Mouse (Mus musculus) intestine, postnatal 0 days (tissue): ENCODE measurements around the gene 5430427O19Rik. TPM values are rescaled to one million over a fixed set of nuclear protein-coding genes. Genes with fewer than 3 reads are reported as not detected.

Experiments used
- ATAC-seq: fragments of 200-750 bp; cut with Nextera tagmentation; 2 replicates; pipeline ENCODE4 v1.8.0; 2017; ENCODE audit warnings: mild to moderate bottlenecking, moderate TSS enrichment, moderate library complexity
- H3K27ac ChIP-seq: fragments of 300-500 bp; sonication (generic); 2 replicates; pipeline ENCODE4 v1.5.1; 2014; ENCODE audit warnings: mild to moderate bottlenecking, low read depth, low read length, moderate library complexity
- H3K27me3 ChIP-seq: fragments of 300-500 bp; sonication (generic); replicated peaks from 2 replicates; pipeline ENCODE4 v1.6.1; 2014; ENCODE audit warnings: low read length, mixed read lengths; ENCODE audit not compliant: control insufficient read depth, insufficient read depth
- H3K36me3 ChIP-seq: fragments of 300-500 bp; sonication (generic); 2 replicates; pipeline ENCODE4 v1.6.1; 2014; ENCODE audit warnings: mild to moderate bottlenecking, moderate library complexity; ENCODE audit not compliant: control insufficient read depth, insufficient read depth
- H3K4me1 ChIP-seq: fragments of 300-500 bp; sonication (generic); replicated peaks from 2 replicates; pipeline ENCODE4 v1.6.1; 2014; ENCODE audit warnings: antibody characterized with exemption, low read length, mixed read lengths; ENCODE audit not compliant: control insufficient read depth, insufficient read depth
- H3K4me2 ChIP-seq: fragments of 300-500 bp; sonication (generic); replicated peaks from 2 replicates; pipeline ENCODE4 v1.6.1; 2014; ENCODE audit warnings: low read depth, mild to moderate bottlenecking, moderate library complexity
- H3K4me3 ChIP-seq: fragments of 300-500 bp; sonication (generic); 2 replicates; pipeline ENCODE4 v1.5.1; 2014; ENCODE audit warnings: low read depth, low read length
- H3K9ac ChIP-seq: fragments of 300-500 bp; sonication (generic); 2 replicates; pipeline ENCODE4 v1.6.1; 2014; ENCODE audit warnings: mild to moderate bottlenecking, low read depth, low read length
- H3K9me3 ChIP-seq: fragments of 300-500 bp; sonication (generic); 2 replicates; pipeline ENCODE4 v1.6.1; 2016; ENCODE audit warnings: mixed run types; ENCODE audit not compliant: control insufficient read depth
- CTCF ChIP-seq: sonication (generic); IDR thresholded peaks from 2 replicates; pipeline ENCODE4 v1.5.1; 2016; ENCODE audit warnings: low read depth, mild to moderate bottlenecking, control low read depth, antibody characterized with exemption, moderate library complexity
- WGBS: fragments of 180-500 bp; shearing (Covaris S2); extraction: QIAGEN DNeasy Blood & Tissue Kit; methylation state at CpG from one replicate; pipeline ENCODE4 v1.1.7; 2014; 5-methylcytosine and 5-hydroxymethylcytosine counted together
- polyA plus RNA-seq: library from polyadenylated mRNA; unstranded; fragments of >200 nt; fragmentation: Nextera tagmentation; extraction: Ambion mirVana; gene quantifications from 2 replicates; pipeline ENCODE4 v1.2.1, GENCODE M21; 2015

The 5430427O19Rik gene
- 0.07 and 0.17 TPM in 2 replicates for polyA plus RNA-seq

DNA sequence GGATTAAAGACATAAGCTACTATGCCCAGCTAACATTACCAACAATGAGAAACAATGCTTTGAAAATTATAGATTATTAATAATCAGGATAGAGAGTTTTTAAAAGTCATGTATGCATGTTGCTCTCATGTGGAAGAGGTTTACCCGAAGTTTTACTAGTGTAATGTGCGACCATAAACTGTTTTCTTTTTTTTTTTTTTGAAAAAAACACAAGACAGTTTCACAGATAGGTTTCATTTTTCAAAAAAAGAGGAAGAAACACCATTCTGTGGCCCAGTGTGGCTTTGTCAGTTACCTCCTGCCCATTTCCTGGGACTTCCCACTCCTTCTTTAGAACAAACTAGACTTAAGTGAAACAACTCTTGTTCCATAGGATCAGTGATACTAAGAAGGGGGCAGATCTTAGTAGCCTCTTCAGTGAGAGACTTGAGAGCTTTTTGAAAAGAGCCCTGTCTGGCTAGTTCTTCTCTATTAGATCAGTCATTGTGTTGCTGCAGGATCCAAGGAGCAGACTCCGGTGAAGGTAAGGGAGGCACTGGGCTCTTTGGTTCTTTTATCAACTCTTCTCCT, at the start of gene 5430427O19Rik:
5430427O19Rik (plus strand) TSS at position 441 of the 570 bp plus-strand sequence.
- TF ChIP-seq CTCF = no peak
- Histone ChIP-seq H3K4me2 (no peak within 1 kb of the TSS), H3K9ac (no peak within 1 kb of the TSS), H3K27me3 (no peaks in the 10 kb centered on the region), H3K36me3 (no peaks in the 10 kb centered on the region), H3K27ac (no peak within 1 kb of the TSS), H3K9me3 (no peaks in the 10 kb centered on the region), H3K4me3 (no peak within 1 kb of the TSS), H3K4me1 (no peaks in the 10 kb centered on the region)
- ATAC-seq = no peak
- 81% methylated on average over 3 of the region's 3 CpGs for WGBS

DNA sequence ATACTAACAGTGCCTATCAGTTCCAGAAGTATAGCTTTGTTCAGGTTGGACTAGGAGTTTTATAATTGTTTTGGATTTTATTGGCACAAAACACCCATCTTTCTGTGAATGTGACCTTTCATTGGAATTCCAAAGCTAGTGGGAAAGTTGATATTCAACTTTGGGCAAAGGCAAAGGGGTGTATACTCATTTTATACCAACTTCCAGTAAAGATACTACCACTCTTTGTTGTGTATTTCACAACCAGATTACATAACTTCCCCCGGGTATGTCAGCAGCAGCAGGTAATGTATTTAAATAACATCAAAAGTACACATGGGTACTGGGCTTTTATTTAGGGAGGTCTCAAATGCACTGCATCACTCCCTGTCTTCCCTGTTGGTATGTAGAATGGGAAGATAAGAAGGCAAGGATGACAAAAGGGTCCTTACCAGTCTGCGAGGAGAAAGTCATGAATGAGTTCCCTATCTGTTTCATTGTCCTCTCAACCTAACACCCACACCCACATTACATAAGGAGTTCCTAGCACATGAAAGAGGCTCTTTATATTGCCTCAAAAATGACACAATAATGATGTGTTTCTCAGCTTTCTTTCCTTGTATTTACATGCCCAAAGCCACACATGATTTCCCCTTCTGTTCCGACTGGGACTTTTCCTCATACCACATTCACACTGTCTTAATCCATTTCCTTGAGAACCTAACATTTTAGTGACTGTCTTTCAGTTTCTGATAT, 42.3 kb upstream of the 5430427O19Rik start:
- Histone ChIP-seq H3K4me2 (no peak overlapping the region), H3K4me3 (no peak overlapping the region), H3K27ac (no peak overlapping the region), H3K27me3 (no peaks in the 10 kb centered on the region), H3K9me3 (no peaks in the 10 kb centered on the region), H3K9ac (no peak overlapping the region), H3K36me3 (no peaks in the 10 kb centered on the region), H3K4me1 (no peaks in the 10 kb centered on the region)
- WGBS = 70% methylated on average over 3 of the region's 3 CpGs
- no peak for TF ChIP-seq CTCF
- no peak for ATAC-seq

DNA sequence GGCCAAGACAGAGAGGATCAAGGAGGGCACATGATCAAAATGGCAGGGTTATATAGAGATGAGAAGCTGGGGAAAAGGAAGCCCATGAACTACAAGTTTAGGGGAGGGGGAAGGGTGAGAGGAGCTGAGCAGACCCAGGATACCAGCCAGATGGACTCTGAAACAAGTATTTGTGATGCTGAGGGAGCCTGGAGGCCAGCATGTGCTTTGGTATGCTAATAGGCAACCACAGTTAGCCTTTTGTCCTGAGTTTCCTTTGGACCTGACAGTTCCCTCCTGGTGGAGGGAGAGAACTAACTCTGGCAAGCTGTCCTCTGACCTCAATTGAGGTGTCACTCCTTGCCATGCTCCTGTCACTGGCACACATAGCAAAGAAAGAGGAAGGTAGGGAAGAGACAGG, 41.2 kb upstream of the 5430427O19Rik start:
- H3K27ac ChIP-seq = no peak overlapping the region
- H3K9me3 ChIP-seq = no peaks in the 10 kb centered on the region
- no peak overlapping the region for H3K9ac ChIP-seq
- no peak overlapping the region for H3K4me3 ChIP-seq
- H3K36me3 ChIP-seq = no peaks in the 10 kb centered on the region
- H3K27me3 ChIP-seq = no peaks in the 10 kb centered on the region
- no peak for ATAC-seq
- H3K4me2 ChIP-seq = no peak overlapping the region
- H3K4me1 ChIP-seq = no peaks in the 10 kb centered on the region
- no peak for TF ChIP-seq CTCF

DNA sequence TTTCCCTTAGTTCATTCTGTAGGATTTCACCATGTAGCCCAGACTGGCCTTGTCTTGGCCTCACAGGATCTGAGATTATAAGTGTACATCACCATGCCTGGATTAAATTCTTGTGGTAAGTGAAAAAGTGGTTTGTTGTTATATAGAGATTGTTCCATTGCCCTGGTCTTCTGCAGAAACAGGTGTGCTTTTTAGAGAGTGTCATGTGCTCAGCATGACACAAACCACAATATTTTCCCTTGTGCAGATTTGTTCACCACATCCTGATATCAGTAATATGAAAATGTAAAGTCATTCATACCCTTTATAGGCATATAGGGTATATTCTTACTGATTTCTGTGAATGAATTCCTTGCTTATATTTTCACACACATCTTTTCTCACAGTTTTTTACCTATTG, 31.0 kb upstream of the 5430427O19Rik start:
- Histone ChIP-seq H3K4me3 (no peak overlapping the region), H3K9ac (no peak overlapping the region), H3K27ac (no peak overlapping the region), H3K36me3 (no peaks in the 10 kb centered on the region), H3K9me3 (no peaks in the 10 kb centered on the region), H3K4me1 (no peaks in the 10 kb centered on the region), H3K4me2 (no peak overlapping the region), H3K27me3 (no peaks in the 10 kb centered on the region)
- no peak for ATAC-seq
- no peak for TF ChIP-seq CTCF

- Histone ChIP-seq H3K36me3 (no peaks in the 10 kb centered on the region), H3K9ac (no peak overlapping the region), H3K4me3 (no peak overlapping the region), H3K4me2 (no peak overlapping the region), H3K27me3 (no peaks in the 10 kb centered on the region), H3K9me3 (no peaks in the 10 kb centered on the region), H3K27ac (no peak overlapping the region), H3K4me1 (no peaks in the 10 kb centered on the region)
- 50% methylated on average over 3 of the region's 3 CpGs for WGBS
- ATAC-seq = no peak
- no peak for TF ChIP-seq CTCF
Observed at GRCm38 (mm10) chrX:85855938-85856337, 14.2 kb upstream of the 5430427O19Rik start.

GRCm38 (mm10) chrX:85857169-85857568, 13.0 kb upstream of the 5430427O19Rik start:
- Histone ChIP-seq H3K27ac (no peak overlapping the region), H3K4me1 (no peaks in the 10 kb centered on the region), H3K9ac (no peak overlapping the region), H3K36me3 (no peaks in the 10 kb centered on the region), H3K9me3 (no peaks in the 10 kb centered on the region), H3K4me2 (no peak overlapping the region), H3K27me3 (no peaks in the 10 kb centered on the region), H3K4me3 (no peak overlapping the region)
- no peak for ATAC-seq
- no peak for TF ChIP-seq CTCF

DNA sequence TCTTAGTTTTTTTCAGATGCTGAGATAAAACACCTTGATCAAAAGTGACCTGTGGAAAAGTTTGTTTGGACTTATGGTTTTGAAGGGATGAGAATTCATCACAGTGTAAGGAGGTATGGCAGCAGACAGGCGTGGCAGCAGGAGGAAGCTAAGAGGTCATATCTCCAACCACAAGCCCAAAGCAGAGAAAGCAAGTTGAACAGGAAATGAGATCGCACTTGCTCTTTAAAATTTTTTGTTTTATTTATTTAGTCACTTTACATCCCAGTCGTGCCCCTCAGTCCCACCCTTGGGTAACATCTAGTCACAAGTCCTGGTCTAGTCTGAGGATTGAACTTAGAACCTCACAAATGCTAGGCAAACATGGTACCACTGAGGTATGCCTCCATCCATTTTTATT, 2.1 kb upstream of the 5430427O19Rik start:
- WGBS = 48% methylated on average over 3 of the region's 3 CpGs

More for the DNA sequence above, 2.1 kb upstream of the 5430427O19Rik start:
- Histone ChIP-seq H3K4me3 (no peak overlapping the region), H3K4me2 (no peak overlapping the region), H3K9ac (no peak overlapping the region), H3K36me3 (no peaks in the 10 kb centered on the region), H3K9me3 (no peaks in the 10 kb centered on the region), H3K27me3 (no peaks in the 10 kb centered on the region), H3K4me1 (no peaks in the 10 kb centered on the region), H3K27ac (no peak overlapping the region)
- no peak for ATAC-seq
- no peak for TF ChIP-seq CTCF
